Mouse (Mus musculus): ENCODE results near the gene Gmfg. TPM values are rescaled to one million over a fixed set of nuclear protein-coding genes. Genes with fewer than 3 reads are reported as not detected.

The Gmfg gene
- polyA plus RNA-seq, 1 experiment from 2014 or later = 8.7 TPM

DNA sequence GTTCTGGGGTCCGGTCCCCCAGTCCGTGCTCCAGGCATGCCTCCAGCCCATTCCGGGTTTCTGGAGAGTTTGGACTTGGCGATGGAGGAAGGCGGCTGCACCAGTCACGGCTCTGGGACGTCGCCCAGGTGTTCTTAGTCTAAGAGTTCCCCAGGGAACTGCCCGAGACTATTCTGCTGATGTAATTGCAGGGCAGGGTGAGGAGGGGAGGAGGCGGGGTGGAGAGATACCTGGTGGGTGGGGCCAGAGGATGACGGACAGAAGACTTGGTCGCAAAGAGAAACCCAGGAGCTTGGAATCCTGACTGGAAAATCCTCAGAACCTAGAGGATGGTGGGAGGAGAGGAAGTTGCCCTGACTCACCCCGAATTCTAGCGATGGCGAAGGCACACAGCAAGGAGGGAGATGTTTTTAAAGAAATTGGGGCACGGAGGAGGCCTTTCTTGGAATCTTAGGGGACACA, 50.8 kb downstream of the Gmfg start:
- Histone ChIP-seq H3K27ac (ENCODE audit: low read depth, low read length) (no peak overlapping the region), H3K36me3 (ENCODE audit: control insufficient read depth, insufficient read depth, low read length) (no peaks in the 10 kb centered on the region), H3K9me3 (ENCODE audit: control insufficient read depth, low read length) (no peaks in the 10 kb centered on the region), H3K4me2 (replicated peaks; ENCODE audit: low read depth, low read length) (peak overlapping the region; percentile 28; the same call in 1 of the 2 replicates), H3K4me1 (replicated peaks; ENCODE audit: control insufficient read depth, insufficient read depth, low read length) (no peaks in the 10 kb centered on the region), H3K4me3 (ENCODE audit: low read depth, low read length) (no peak overlapping the region), H3K9ac (ENCODE audit: low read depth, low read length) (no peak overlapping the region), H3K27me3 (ENCODE audit: control insufficient read depth, insufficient read depth, low read length) (peaks cover 2% of the 10 kb centered on the region; the same call in 1 of the 2 replicates)
- no peak for ATAC-seq (ENCODE audit: low FRiP score)
- 4% methylated on average over 16 of the region's 16 CpGs for WGBS
- DNase-seq (ENCODE audit: low spot score) = no peak

- ATAC-seq (ENCODE audit: low FRiP score) (no peak), DNase-seq (ENCODE audit: low spot score) (peak; percentile 53)
- Histone ChIP-seq H3K9ac (ENCODE audit: low read depth, low read length) (no peak overlapping the region), H3K4me3 (ENCODE audit: low read depth, low read length) (no peak overlapping the region), H3K9me3 (ENCODE audit: control insufficient read depth, low read length) (no peaks in the 10 kb centered on the region), H3K4me2 (replicated peaks; ENCODE audit: low read depth, low read length) (no peak overlapping the region), H3K27me3 (ENCODE audit: control insufficient read depth, insufficient read depth, low read length) (peaks cover 2% of the 10 kb centered on the region; the same call in 1 of the 2 replicates), H3K27ac (ENCODE audit: low read depth, low read length) (no peak overlapping the region), H3K36me3 (ENCODE audit: control insufficient read depth, insufficient read depth, low read length) (no peaks in the 10 kb centered on the region), H3K4me1 (replicated peaks; ENCODE audit: control insufficient read depth, insufficient read depth, low read length) (no peaks in the 10 kb centered on the region)
- 5% methylated on average over 10 of the region's 10 CpGs for WGBS
Measured at GRCm38 (mm10) chr7:28490410-28490809, 53.2 kb downstream of the Gmfg start.

DNA sequence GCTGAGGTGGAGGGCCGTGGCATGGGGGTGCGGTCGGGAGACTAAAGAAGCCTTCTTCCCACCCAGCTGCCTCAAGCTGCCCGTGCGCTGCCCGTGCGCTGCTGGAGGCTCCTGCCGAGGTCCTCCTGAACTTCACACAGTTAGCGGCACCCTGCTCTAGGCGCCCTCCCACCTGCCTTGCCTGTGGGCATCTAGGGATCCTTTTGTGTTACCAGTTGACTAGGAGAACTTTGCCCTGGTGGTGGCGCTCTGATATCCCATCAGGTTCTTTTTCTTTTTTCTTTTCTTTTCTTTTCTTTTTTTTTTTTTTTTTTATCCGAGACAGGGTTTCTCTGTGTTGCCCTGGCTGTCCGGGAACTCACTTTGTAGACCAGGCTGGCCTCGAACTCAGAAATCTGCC, 53.7 kb downstream of the Gmfg start:
- Histone ChIP-seq H3K4me2 (replicated peaks; ENCODE audit: low read depth, low read length) (no peak overlapping the region), H3K36me3 (ENCODE audit: control insufficient read depth, insufficient read depth, low read length) (no peaks in the 10 kb centered on the region), H3K4me3 (ENCODE audit: low read depth, low read length) (no peak overlapping the region), H3K27ac (ENCODE audit: low read depth, low read length) (no peak overlapping the region), H3K4me1 (replicated peaks; ENCODE audit: control insufficient read depth, insufficient read depth, low read length) (no peaks in the 10 kb centered on the region), H3K9me3 (ENCODE audit: control insufficient read depth, low read length) (no peaks in the 10 kb centered on the region), H3K9ac (ENCODE audit: low read depth, low read length) (no peak overlapping the region), H3K27me3 (ENCODE audit: control insufficient read depth, insufficient read depth, low read length) (peaks cover 2% of the 10 kb centered on the region; the same call in 1 of the 2 replicates)
- DNase-seq (ENCODE audit: low spot score) = no peak
- no peak for ATAC-seq (ENCODE audit: low FRiP score)
- 31% methylated on average over 14 of the region's 14 CpGs for WGBS

GRCm38 (mm10) chr7:28492310-28492709, 55.1 kb downstream of the Gmfg start:
- no peak for DNase-seq (ENCODE audit: low spot score)
- no peak overlapping the region for H3K9ac ChIP-seq (ENCODE audit: low read depth, low read length)
- H3K27me3 ChIP-seq (ENCODE audit: control insufficient read depth, insufficient read depth, low read length) = peaks cover 2% of the 10 kb centered on the region; the same call in 1 of the 2 replicates
- no peak overlapping the region for H3K27ac ChIP-seq (ENCODE audit: low read depth, low read length)
- no peaks in the 10 kb centered on the region for H3K9me3 ChIP-seq (ENCODE audit: control insufficient read depth, low read length)
- 89% methylated on average over 8 of the region's 8 CpGs for WGBS
- H3K4me1 ChIP-seq (replicated peaks; ENCODE audit: control insufficient read depth, insufficient read depth, low read length) = no peaks in the 10 kb centered on the region
- no peak overlapping the region for H3K4me3 ChIP-seq (ENCODE audit: low read depth, low read length)
- no peaks in the 10 kb centered on the region for H3K36me3 ChIP-seq (ENCODE audit: control insufficient read depth, insufficient read depth, low read length)
- ATAC-seq (ENCODE audit: low FRiP score) = no peak
- H3K4me2 ChIP-seq (replicated peaks; ENCODE audit: low read depth, low read length) = no peak overlapping the region

GRCm38 (mm10) chr7:28495426-28495825, 58.2 kb downstream of the Gmfg start:
- Histone ChIP-seq H3K9ac (ENCODE audit: low read depth, low read length) (no peak overlapping the region), H3K9me3 (ENCODE audit: control insufficient read depth, low read length) (no peaks in the 10 kb centered on the region), H3K4me2 (replicated peaks; ENCODE audit: low read depth, low read length) (no peak overlapping the region), H3K27me3 (ENCODE audit: control insufficient read depth, insufficient read depth, low read length) (no peaks in the 10 kb centered on the region), H3K4me1 (replicated peaks; ENCODE audit: control insufficient read depth, insufficient read depth, low read length) (no peaks in the 10 kb centered on the region), H3K27ac (ENCODE audit: low read depth, low read length) (no peak overlapping the region), H3K36me3 (ENCODE audit: control insufficient read depth, insufficient read depth, low read length) (no peaks in the 10 kb centered on the region), H3K4me3 (ENCODE audit: low read depth, low read length) (no peak overlapping the region)
- 77% methylated on average over 11 of the region's 11 CpGs for WGBS
- no peak for ATAC-seq (ENCODE audit: low FRiP score)
- DNase-seq (ENCODE audit: low spot score) = no peak

Other genes starting within 250 kb of the Gmfg start
- gene Eid2, start 169.6 kb upstream of the Gmfg start, polyA plus RNA-seq (2014; fragmentation: Nextera tagmentation; extraction: Ambion mirVana) = 7.2 and 12.7 TPM in 2 replicates
- 17.4 and 19.0 TPM in 2 replicates for gene Eid2b, start 159.7 kb upstream of the Gmfg start, polyA plus RNA-seq (2014; fragmentation: Nextera tagmentation; extraction: Ambion mirVana)
- 0.46 and 0.52 TPM in 2 replicates for gene Selenov, start 146.3 kb upstream of the Gmfg start, polyA plus RNA-seq (2014; fragmentation: Nextera tagmentation; extraction: Ambion mirVana)
- gene Dll3, start 135.2 kb upstream of the Gmfg start, polyA plus RNA-seq (2014; fragmentation: Nextera tagmentation; extraction: Ambion mirVana) = 77.4 and 86.1 TPM in 2 replicates
- 189 and 201 TPM in 2 replicates for gene Timm50, start 125.4 kb upstream of the Gmfg start, polyA plus RNA-seq (2014; fragmentation: Nextera tagmentation; extraction: Ambion mirVana)
- gene Supt5, start 98.7 kb upstream of the Gmfg start, polyA plus RNA-seq (2014; fragmentation: Nextera tagmentation; extraction: Ambion mirVana) = 68.0 and 74.9 TPM in 2 replicates
- gene Rps16, start 86.8 kb upstream of the Gmfg start, polyA plus RNA-seq (2014; fragmentation: Nextera tagmentation; extraction: Ambion mirVana) = 746 and 776 TPM in 2 replicates
- gene Plekhg2, start 64.8 kb upstream of the Gmfg start, polyA plus RNA-seq (2014; fragmentation: Nextera tagmentation; extraction: Ambion mirVana) = 39.5 and 48.0 TPM in 2 replicates
- 3.4 and 3.9 TPM in 2 replicates for gene Zfp36, start 57.2 kb upstream of the Gmfg start, polyA plus RNA-seq (2014; fragmentation: Nextera tagmentation; extraction: Ambion mirVana)
- 47.6 and 49.7 TPM in 2 replicates for gene Med29, start 44.7 kb upstream of the Gmfg start, polyA plus RNA-seq (2014; fragmentation: Nextera tagmentation; extraction: Ambion mirVana)
- 77.6 and 79.9 TPM in 2 replicates for gene Paf1, start 44.5 kb upstream of the Gmfg start, polyA plus RNA-seq (2014; fragmentation: Nextera tagmentation; extraction: Ambion mirVana)
- gene Lrfn1, start 14.5 kb downstream of the Gmfg start, polyA plus RNA-seq (2014; fragmentation: Nextera tagmentation; extraction: Ambion mirVana) = 5.8 and 6.6 TPM in 2 replicates
- not detected in 2 replicates for gene Ifnl2, start 73.0 kb downstream of the Gmfg start, polyA plus RNA-seq (2014; fragmentation: Nextera tagmentation; extraction: Ambion mirVana)
- gene Ifnl3, start 85.4 kb downstream of the Gmfg start, polyA plus RNA-seq (2014; fragmentation: Nextera tagmentation; extraction: Ambion mirVana) = not detected in 2 replicates
- gene Sycn, start 103.4 kb downstream of the Gmfg start, polyA plus RNA-seq (2014; fragmentation: Nextera tagmentation; extraction: Ambion mirVana) = not detected in 2 replicates
- gene Nccrp1, start 109.8 kb downstream of the Gmfg start, polyA plus RNA-seq (2014; fragmentation: Nextera tagmentation; extraction: Ambion mirVana) = not detected in 2 replicates
- 25.3 and 27.4 TPM in 2 replicates for gene Samd4b, start 160.7 kb downstream of the Gmfg start, polyA plus RNA-seq (2014; fragmentation: Nextera tagmentation; extraction: Ambion mirVana)
- 30.5 and 32.6 TPM in 2 replicates for gene Pak4, start 160.7 kb downstream of the Gmfg start, polyA plus RNA-seq (2014; fragmentation: Nextera tagmentation; extraction: Ambion mirVana)
- gene Acp7, start 193.9 kb downstream of the Gmfg start, polyA plus RNA-seq (2014; fragmentation: Nextera tagmentation; extraction: Ambion mirVana) = not detected in 2 replicates

Data from hindbrain, embryonic 11.5 days (tissue).